Comparison of ENCODE assay signal across 8 mouse cellular contexts in genomic region chr12:85289157-85290000, GRCm38 (mm10). TPM values are rescaled to one million over a fixed set of nuclear protein-coding genes. Genes with fewer than 3 reads are reported as not detected.
A peak's percentile ranks its signal among the peaks of the same experiment; 100 is the strongest.
DNase-seq lines count a peak whose midpoint lies in the region; ATAC-seq lines count a peak whose summit lies in the region.

No protein-coding gene starts in this region.

- H3K4me3 ChIP-seq in embryonic facial prominence, embryonic 12.5 days: peak overlapping the region; percentile 47; the same call in 1 of the 2 replicates
- H3K4me3 ChIP-seq in limb, embryonic 10.5 days: peak overlapping the region; percentile 67
- H3K4me3 ChIP-seq in midbrain, embryonic 13.5 days (replicated peaks): peak overlapping the region; percentile 51

- 0 out of 2 replicates have a peak, but pooled peaks cover 4% of the 10 kb centered on the region for H3K27me3 ChIP-seq in embryonic facial prominence, embryonic 12.5 days
- peaks cover 21% of the 10 kb centered on the region for H3K27me3 ChIP-seq in limb, embryonic 10.5 days (ENCODE audit: low read depth, poor library complexity, severe bottlenecking)
- H3K27me3 ChIP-seq in midbrain, embryonic 13.5 days: peaks cover 10% of the 10 kb centered on the region

- ATAC-seq in embryonic facial prominence, embryonic 12.5 days (ENCODE audit: insufficient number of reproducible peaks, insufficient read depth, low FRiP score, low TSS enrichment): no peak
- ATAC-seq in midbrain, embryonic 13.5 days: no peak
- ATAC-seq in erythroid progenitor cell, adult 5-6 weeks (replicated peaks; ENCODE audit: low FRiP score, poor library complexity, severe bottlenecking): no peak

- H3K27ac ChIP-seq in embryonic facial prominence, embryonic 12.5 days: 0 out of 2 replicates have a peak overlapping the region, but pooled peaks have one; percentile 41
- peak overlapping the region; percentile 85 for H3K27ac ChIP-seq in limb, embryonic 10.5 days
- no peak overlapping the region for H3K27ac ChIP-seq in midbrain, embryonic 13.5 days

- DNase-seq in 3134 (ENCODE audit: extremely low read depth, insufficient read length, low spot score): peak; percentile 60
- peak; percentile 60 for DNase-seq in heart, postnatal 4 days
- no peak for DNase-seq in limb, embryonic 10.5 days (ENCODE audit: low spot score)
- no peak for DNase-seq in cerebellum, adult 8-10 months
- no peak for DNase-seq in layer of hippocampus, adult 9-10 months (ENCODE audit: low spot score)

- no peak overlapping the region for H3K9ac ChIP-seq in embryonic facial prominence, embryonic 12.5 days
- peak overlapping the region; percentile 67 for H3K9ac ChIP-seq in midbrain, embryonic 13.5 days (replicated peaks)

- peaks cover 3% of the 10 kb centered on the region; the same call in 1 of the 2 replicates for H3K9me3 ChIP-seq in embryonic facial prominence, embryonic 12.5 days
- no peaks in the 10 kb centered on the region; the same call in 1 of the 2 replicates for H3K9me3 ChIP-seq in limb, embryonic 10.5 days (replicated peaks)
- no peaks in the 10 kb centered on the region for H3K9me3 ChIP-seq in midbrain, embryonic 13.5 days

- H3K36me3 ChIP-seq in embryonic facial prominence, embryonic 12.5 days: no peaks in the 10 kb centered on the region
- 0 out of 2 replicates have a peak, but pooled peaks cover 3% of the 10 kb centered on the region for H3K36me3 ChIP-seq in limb, embryonic 10.5 days
- H3K36me3 ChIP-seq in midbrain, embryonic 13.5 days: no peaks in the 10 kb centered on the region

- H3K4me2 ChIP-seq in embryonic facial prominence, embryonic 12.5 days (replicated peaks): peak overlapping the region; percentile 83
- H3K4me2 ChIP-seq in midbrain, embryonic 13.5 days (replicated peaks): peak overlapping the region; percentile 74

- 59% methylated on average over 24 of the region's 24 CpGs for WGBS in embryonic facial prominence, embryonic 12.5 days
- WGBS in limb, embryonic 10.5 days: 56% methylated on average over 24 of the region's 24 CpGs
- WGBS in midbrain, embryonic 13.5 days: 64% methylated on average over 24 of the region's 24 CpGs

- peaks cover 6% of the 10 kb centered on the region for H3K4me1 ChIP-seq in embryonic facial prominence, embryonic 12.5 days
- peaks cover 31% of the 10 kb centered on the region for H3K4me1 ChIP-seq in limb, embryonic 10.5 days
- H3K4me1 ChIP-seq in midbrain, embryonic 13.5 days (replicated peaks): peaks cover 13% of the 10 kb centered on the region

RNA-seq across cellular contexts. Expression of gene Zc2hc1c, which starts 1.0 kb away (rescaled TPM):
- 0.78 and 1.1 TPM in 2 replicates for polyA plus RNA-seq in embryonic facial prominence, embryonic 12.5 days (2016; fragmentation: Nextera tagmentation; extraction: Ambion mirVana)
- 1 to 10 TPM in 1 of 2 experiments, under 1 TPM in 1; 0.98 to 1.2 TPM for total RNA-seq in heart, postnatal 4 days (2021)
- 0.68 and 0.91 TPM in 2 replicates for polyA plus RNA-seq in limb, embryonic 10.5 days (2016; fragmentation: Nextera tagmentation; extraction: Ambion mirVana)
- polyA plus RNA-seq in midbrain, embryonic 13.5 days (2015; fragmentation: Nextera tagmentation; extraction: Ambion mirVana): 1.3 TPM in 2 replicates
- total RNA-seq in erythroid progenitor cell, adult 5-6 weeks (2015; ENCODE audit: low replicate concordance): not detected in 2 replicates
- total RNA-seq in erythroid progenitor cell, adult 5-6 weeks (2017; ENCODE audit: low replicate concordance): not detected in 2 replicates

RNA-seq across cellular contexts. Expression of gene Acyp1, which starts 1.1 kb away (rescaled TPM):
- polyA plus RNA-seq in embryonic facial prominence, embryonic 12.5 days (2016; fragmentation: Nextera tagmentation; extraction: Ambion mirVana): 43.8 and 45.1 TPM in 2 replicates
- 10 to 100 TPM; 20.9 to 24.0 TPM for total RNA-seq in heart, postnatal 4 days (2021)
- polyA plus RNA-seq in limb, embryonic 10.5 days (2016; fragmentation: Nextera tagmentation; extraction: Ambion mirVana): 47.2 and 54.2 TPM in 2 replicates
- polyA plus RNA-seq in midbrain, embryonic 13.5 days (2015; fragmentation: Nextera tagmentation; extraction: Ambion mirVana): 68.1 and 71.4 TPM in 2 replicates
- 14.4 and 36.5 TPM in 2 replicates for total RNA-seq in erythroid progenitor cell, adult 5-6 weeks (2015; ENCODE audit: low replicate concordance)
- 13.9 TPM in 2 replicates for total RNA-seq in erythroid progenitor cell, adult 5-6 weeks (2017; ENCODE audit: low replicate concordance)

RNA-seq across cellular contexts. Expression of gene Mlh3, which starts 19.0 kb away (rescaled TPM):
- polyA plus RNA-seq in embryonic facial prominence, embryonic 12.5 days (2016; fragmentation: Nextera tagmentation; extraction: Ambion mirVana): 10.1 and 11.0 TPM in 2 replicates
- total RNA-seq in heart, postnatal 4 days (2021): 1 to 10 TPM; 6.9 to 8.7 TPM
- 7.0 and 8.2 TPM in 2 replicates for polyA plus RNA-seq in limb, embryonic 10.5 days (2016; fragmentation: Nextera tagmentation; extraction: Ambion mirVana)
- 8.9 and 9.0 TPM in 2 replicates for polyA plus RNA-seq in midbrain, embryonic 13.5 days (2015; fragmentation: Nextera tagmentation; extraction: Ambion mirVana)
- 0.42 and 2.9 TPM in 2 replicates for total RNA-seq in erythroid progenitor cell, adult 5-6 weeks (2015; ENCODE audit: low replicate concordance)
- 0.15 and 4.0 TPM in 2 replicates for total RNA-seq in erythroid progenitor cell, adult 5-6 weeks (2017; ENCODE audit: low replicate concordance)

RNA-seq across cellular contexts. Expression of gene Nek9, which starts 49.8 kb away (rescaled TPM):
- polyA plus RNA-seq in embryonic facial prominence, embryonic 12.5 days (2016; fragmentation: Nextera tagmentation; extraction: Ambion mirVana): 31.2 and 33.1 TPM in 2 replicates
- 10 to 100 TPM; 68.4 to 73.6 TPM for total RNA-seq in heart, postnatal 4 days (2021)
- polyA plus RNA-seq in limb, embryonic 10.5 days (2016; fragmentation: Nextera tagmentation; extraction: Ambion mirVana): 26.0 and 29.9 TPM in 2 replicates
- 12.6 and 13.5 TPM in 2 replicates for polyA plus RNA-seq in midbrain, embryonic 13.5 days (2015; fragmentation: Nextera tagmentation; extraction: Ambion mirVana)
- total RNA-seq in erythroid progenitor cell, adult 5-6 weeks (2015; ENCODE audit: low replicate concordance): 9.0 and 17.2 TPM in 2 replicates
- 7.9 and 15.5 TPM in 2 replicates for total RNA-seq in erythroid progenitor cell, adult 5-6 weeks (2017; ENCODE audit: low replicate concordance)

Comparison
In these comparisons a context has a peak if more than half of its experiments do, and no peak if none do; other contexts are left out.
1. DNase-seq: peak in 3134 (single experiment) and heart, postnatal 4 days (single experiment); none in limb, embryonic 10.5 days (single experiment), cerebellum, adult 8-10 months (single experiment) and layer of hippocampus, adult 9-10 months (single experiment).
2. Peak in every context shown above with its lines, with median percentiles within 50 percentile points of each other: H3K4me3 ChIP-seq.